Mouse (Mus musculus) gonadal fat pad, adult 2 months (tissue): ENCODE measurements around the gene Sirt1. TPM values are rescaled to one million over a fixed set of nuclear protein-coding genes. Genes with fewer than 3 reads are reported as not detected.

Experiments used
- DNase-seq: peaks from one replicate; pipeline ENCODE4 v3.0.0-alpha.2; 2012; ENCODE audit warnings: low read depth
- polyA plus RNA-seq: library from polyadenylated mRNA; depleted of rRNA; stranded (reverse); fragments of >200 nt; gene quantifications from 2 replicates; pipeline ENCODE4 v1.2.3, GENCODE M21; 2012; rRNA removed

Gene Sirt1
- polyA plus RNA-seq, 1 experiment, result 3.8 TPM

DNA sequence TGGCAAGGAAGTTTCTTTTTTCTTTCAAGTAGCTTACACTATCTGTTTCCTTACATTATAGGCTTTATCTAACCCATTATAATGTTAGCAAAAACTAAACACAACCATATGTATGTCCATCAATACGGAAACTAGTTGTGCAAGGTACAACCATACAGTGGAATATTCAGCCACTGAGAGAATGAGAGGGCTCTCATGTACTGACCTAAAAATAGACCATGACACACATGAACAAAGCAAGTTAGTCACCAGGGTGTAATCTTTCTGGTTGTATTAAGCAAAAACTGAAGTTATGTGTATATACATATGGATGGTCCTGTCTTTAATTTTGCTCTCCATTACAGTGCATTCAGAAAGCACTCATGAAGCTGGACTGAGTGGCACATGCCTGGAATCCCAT lies 54.4 kb downstream of the Sirt1 start:
- DNase-seq, result no peak

- DNase-seq, result no peak
These were observed 67.8 kb downstream of the Sirt1 start for GRCm38 (mm10) chr10:63313726-63314125.

GRCm38 (mm10) chr10:63308582-63309366 lies 72.7 kb downstream of the Sirt1 start:
- no peak for DNase-seq

DNA sequence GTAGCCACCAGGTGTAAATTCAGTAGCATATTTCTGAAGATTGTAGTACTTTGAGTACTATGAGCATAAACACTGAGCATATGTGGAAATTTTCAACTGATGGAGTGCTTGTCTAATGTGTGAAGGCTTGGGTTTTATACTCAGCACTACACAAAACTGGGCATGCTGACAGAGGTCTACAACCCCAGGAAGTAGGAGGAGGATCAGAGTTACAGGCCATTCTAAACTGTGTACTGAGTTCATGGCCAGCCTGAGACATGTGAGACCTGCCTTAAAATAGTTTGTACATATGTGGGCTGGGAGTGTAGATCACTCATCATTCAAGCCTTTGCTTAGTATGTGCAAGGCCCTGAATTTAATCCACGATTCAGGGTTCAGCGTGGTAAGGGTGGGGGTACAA lies 79.1 kb downstream of the Sirt1 start:
- DNase-seq, result no peak

GRCm38 (mm10) chr10:63282846-63283245 lies 98.7 kb downstream of the Sirt1 start:
- no peak for DNase-seq

DNA sequence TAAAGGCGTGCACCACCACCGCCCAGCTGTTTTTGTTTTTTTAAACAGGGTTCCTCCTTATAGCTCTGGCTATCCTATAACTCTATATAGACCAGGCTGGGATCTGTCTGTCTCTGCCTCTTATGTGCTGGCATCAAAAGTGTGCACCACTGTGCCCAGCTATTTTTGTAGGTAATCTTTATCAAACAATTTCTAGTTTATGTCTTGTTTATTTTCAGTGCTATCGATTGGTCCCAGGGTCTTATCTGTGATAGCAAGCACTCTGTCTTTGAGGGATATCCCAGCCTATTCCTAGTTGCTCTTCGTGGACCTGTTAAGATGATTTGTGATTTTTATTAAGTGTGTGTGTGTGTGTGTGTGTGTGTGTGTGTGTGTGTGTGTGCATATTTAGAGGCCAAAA lies 99.1 kb downstream of the Sirt1 start:
- no peak for DNase-seq

- DNase-seq, result no peak
These were observed 101.7 kb downstream of the Sirt1 start for GRCm38 (mm10) chr10:63279851-63280250.

GRCm38 (mm10) chr10:63277010-63277409 lies 104.5 kb downstream of the Sirt1 start:
- no peak for DNase-seq

DNA sequence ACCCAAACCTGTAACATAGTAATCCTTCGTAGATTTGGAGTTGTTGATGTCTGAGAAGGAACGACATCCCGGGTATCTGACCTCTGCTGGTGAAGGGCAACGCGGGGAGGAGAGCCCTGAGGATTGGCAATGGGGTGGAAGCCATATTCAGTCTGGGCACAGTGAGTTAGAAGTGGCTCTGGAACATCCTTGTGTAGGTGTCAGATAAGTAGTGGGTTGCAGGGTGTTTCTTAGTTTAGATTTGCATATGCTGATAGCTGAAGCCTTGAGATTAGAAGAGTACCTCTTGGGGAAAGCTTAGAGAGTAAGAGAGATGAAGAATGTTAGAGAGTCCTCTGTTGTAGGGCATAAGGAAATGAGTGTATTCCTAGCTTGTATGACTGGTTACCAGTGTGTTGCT lies 108.6 kb downstream of the Sirt1 start:
- no peak for DNase-seq

DNA sequence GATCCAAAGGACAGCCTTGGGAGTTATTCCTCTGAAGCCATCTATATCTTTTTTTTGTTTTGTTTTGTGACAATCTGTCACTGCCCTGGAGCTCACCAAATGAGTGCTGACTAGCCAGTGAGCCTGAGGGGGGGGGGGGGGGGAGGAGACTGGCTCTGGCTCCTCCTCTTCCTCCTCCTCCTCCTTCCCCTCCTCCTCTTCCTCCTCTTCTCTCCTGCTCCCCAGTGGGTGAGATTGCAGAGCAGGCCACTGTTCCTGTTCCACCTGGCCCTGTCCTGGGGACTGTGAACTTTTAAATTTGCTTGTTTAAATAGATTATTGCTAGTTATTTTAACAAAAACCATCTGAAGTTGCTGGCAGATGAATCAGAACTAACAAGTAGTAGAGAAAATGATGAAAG lies 109.1 kb downstream of the Sirt1 start:
- no peak for DNase-seq

Other genes with a start within 250 kb of the Sirt1 start
- gene Mypn, start 177.8 kb downstream of the Sirt1 start, polyA plus RNA-seq, result 0.09 and 0.23 TPM in 2 replicates
- 15.4 and 17.6 TPM in 2 replicates for gene Herc4, start 137.9 kb downstream of the Sirt1 start, polyA plus RNA-seq
- 2.3 and 2.8 TPM in 2 replicates for gene Dnajc12, start 739 bp upstream of the Sirt1 start, polyA plus RNA-seq
- gene Gm7075, start 40.1 kb upstream of the Sirt1 start, polyA plus RNA-seq, result not detected in 2 replicates
- gene Ctnna3, start 48.4 kb upstream of the Sirt1 start, polyA plus RNA-seq, result 0.32 and 0.50 TPM in 2 replicates